Mouse (Mus musculus) erythroblast, embryonic 14.5 days (primary cell): ENCODE measurements around the gene Thsd4.

Experiments
- GATA1 ChIP-seq: IDR thresholded peaks from 2 replicates; pipeline ENCODE4 v1.6.1; 2012; ENCODE audit warnings: low read length, inconsistent platforms, mixed read lengths
- TAL1 ChIP-seq: IDR thresholded peaks from 3 replicates; pipeline ENCODE4 v1.6.1; 2012; ENCODE audit warnings: low read length, inconsistent platforms, mixed read lengths

DNA sequence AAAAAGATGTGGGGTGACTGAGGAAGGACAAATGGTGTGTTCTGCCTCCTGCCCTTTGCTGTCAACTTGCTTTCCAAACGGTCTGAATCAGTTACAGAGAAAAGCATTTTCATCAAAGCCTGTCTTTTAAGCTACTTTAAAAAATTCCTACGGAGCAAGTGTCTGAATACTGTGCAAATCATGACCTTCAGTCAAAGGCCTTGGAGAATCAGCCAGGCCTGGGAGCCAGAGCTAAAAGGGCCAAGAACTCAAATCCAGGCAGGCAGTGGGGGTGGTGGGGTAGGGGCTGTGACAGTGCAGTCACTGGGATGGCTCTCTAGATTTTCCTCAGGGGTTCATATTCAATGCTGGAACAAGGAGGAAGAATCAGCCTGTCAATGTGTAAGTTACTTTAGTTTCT, 540.7 kb downstream of the Thsd4 start:
- no peak for TF ChIP-seq GATA1
- TF ChIP-seq TAL1, result no peak
